Mouse (Mus musculus) liver, embryonic 14.5 days (tissue): Measurements from ENCODE around the gene Ano10.

Experiments used
- CTCF ChIP-seq: IDR thresholded peaks from 2 replicates; pipeline ENCODE4 v1.5.1; 2016; ENCODE audit warnings: antibody characterized with exemption, low read depth, control low read depth
- EP300 ChIP-seq: IDR thresholded peaks from 2 replicates; pipeline ENCODE4 v1.6.1; 2016; ENCODE audit warnings: antibody characterized with exemption, low read depth

DNA sequence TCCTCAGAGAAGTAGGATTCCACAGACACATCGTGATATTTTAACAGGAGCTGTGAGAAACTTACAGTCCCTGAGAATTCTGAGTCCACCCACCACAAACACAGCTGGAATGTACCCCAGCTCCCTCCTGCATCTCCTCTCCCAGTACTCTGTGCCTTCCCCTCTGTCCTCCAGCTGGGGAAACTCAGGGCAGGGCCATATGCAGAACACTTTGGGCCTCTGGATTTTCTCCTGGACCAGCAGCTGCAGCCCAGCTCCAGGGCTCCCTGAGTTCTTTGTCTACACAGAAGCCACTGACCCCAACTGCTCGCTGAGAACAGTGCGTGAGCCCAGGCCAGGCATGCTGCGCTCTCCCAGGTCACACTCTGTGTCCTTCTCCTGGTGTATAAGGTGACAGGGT is 111.1 kb downstream of the Ano10 start:
- TF ChIP-seq EP300 (no peak), CTCF (no peak)
